Mouse (Mus musculus) liver, embryonic 15.5 days (tissue): ENCODE data around the gene Mgat5. TPM values are rescaled to one million over a fixed set of nuclear protein-coding genes. Genes with fewer than 3 reads are reported as not detected.

Experiments used
- ATAC-seq: fragments of 200-750 bp; cut with Nextera tagmentation; 2 replicates; pipeline ENCODE4 v1.8.0; 2017; ENCODE audit warnings: moderate number of reproducible peaks, mild to moderate bottlenecking, moderate library complexity; ENCODE audit not compliant: insufficient read depth
- H3K27ac ChIP-seq: fragments of 300-500 bp; sonication (generic); replicated peaks from 2 replicates; pipeline ENCODE4 v1.5.1; 2015; ENCODE audit warnings: mild to moderate bottlenecking, inconsistent platforms
- H3K27me3 ChIP-seq: fragments of 300-500 bp; sonication (generic); 2 replicates; pipeline ENCODE4 v1.6.1; 2015; ENCODE audit warnings: mild to moderate bottlenecking, inconsistent platforms
- H3K36me3 ChIP-seq: fragments of 300-500 bp; sonication (generic); replicated peaks from 2 replicates; pipeline ENCODE4 v1.6.1; 2015; ENCODE audit warnings: moderate library complexity, mild to moderate bottlenecking, inconsistent platforms
- H3K4me1 ChIP-seq: fragments of 300-500 bp; sonication (generic); replicated peaks from 2 replicates; pipeline ENCODE4 v1.6.1; 2015; ENCODE audit warnings: inconsistent platforms
- H3K4me2 ChIP-seq: fragments of 300-500 bp; sonication (generic); 2 replicates; pipeline ENCODE4 v1.6.1; 2015; ENCODE audit warnings: moderate library complexity, mild to moderate bottlenecking, inconsistent platforms
- H3K4me3 ChIP-seq: fragments of 300-500 bp; sonication (generic); replicated peaks from 2 replicates; pipeline ENCODE4 v1.5.1; 2015; ENCODE audit warnings: mild to moderate bottlenecking, inconsistent platforms
- H3K9ac ChIP-seq: fragments of 300-500 bp; sonication (generic); 2 replicates; pipeline ENCODE4 v1.6.1; 2015; ENCODE audit warnings: moderate library complexity, mild to moderate bottlenecking, inconsistent platforms
- H3K9me3 ChIP-seq: fragments of 300-500 bp; sonication (generic); replicated peaks from 2 replicates; pipeline ENCODE4 v1.6.1; 2016; ENCODE audit warnings: inconsistent platforms
- WGBS: fragments of 180-500 bp; shearing (Covaris S2); methylation state at CpG from one replicate; pipeline ENCODE4 v1.1.7; 2015; ENCODE audit warnings: mixed read lengths; ENCODE audit not compliant: insufficient replicate concordance; 5-methylcytosine and 5-hydroxymethylcytosine counted together
- polyA plus RNA-seq: library from polyadenylated mRNA; unstranded; fragments of >200 nt; fragmentation: Nextera tagmentation; extraction: Ambion mirVana; gene quantifications from 2 replicates; pipeline ENCODE4 v1.2.1, GENCODE M21; 2015

The Mgat5 gene
- polyA plus RNA-seq, 1 experiment from 2014 or later = 0.68 TPM

- no peaks in the 10 kb centered on the region for H3K36me3 ChIP-seq
- H3K4me2 ChIP-seq = no peak overlapping the region
- H3K4me1 ChIP-seq = no peaks in the 10 kb centered on the region
- H3K27me3 ChIP-seq = no peaks in the 10 kb centered on the region
- WGBS = 48% methylated on average over 17 of the region's 17 CpGs
- no peak for ATAC-seq
- no peak overlapping the region for H3K27ac ChIP-seq
- no peak overlapping the region for H3K4me3 ChIP-seq
- no peak overlapping the region for H3K9ac ChIP-seq
- H3K9me3 ChIP-seq = no peaks in the 10 kb centered on the region
These were observed 332.6 kb downstream of the Mgat5 start for GRCm38 (mm10) chr1:127537204-127538038.
